Mouse (Mus musculus) adrenal gland, adult 2 months (tissue): Measurements from ENCODE around the gene Txnip. TPM values are rescaled to one million over a fixed set of nuclear protein-coding genes. Genes with fewer than 3 reads are reported as not detected.
A peak's percentile ranks its signal among the peaks of the same experiment; 100 is the strongest.
"Not testable (repeated sequence)": the region's sequence is repeated elsewhere in the genome, so short reads cannot be mapped to it uniquely, and the experiment has no call there.

Experiments used
- DNase-seq: peaks from one replicate; pipeline ENCODE4 v3.0.0; 2021
- long read RNA-seq: library from polyadenylated mRNA; stranded (forward); transcript quantifications from one replicate; pipeline ENCODE4 v2.0.0, GENCODE M21; 2021
- polyA plus RNA-seq: library from polyadenylated mRNA; depleted of rRNA; stranded (reverse); fragments of >200 nt; gene quantifications from 2 replicates; pipeline ENCODE4 v1.2.3, GENCODE M21; 2012; rRNA removed
- total RNA-seq, 2 experiments: library from RNA; stranded (reverse); gene quantifications; 2 replicates each; pipeline ENCODE4 v1.2.3; 2021

Txnip gene
- 100 to 1,000 TPM; 421 to 430 TPM for total RNA-seq
- 390 and 481 TPM in 2 replicates for polyA plus RNA-seq
- long read RNA-seq, transcript Txnip-202 (8 exons, 2,827 nt): major isoform, 17 of 52 reads
- long read RNA-seq, transcript Txnip-201 (8 exons, 2,795 nt): minor isoform, 16 of 52 reads
- long read RNA-seq, partial matches to known transcripts: 11 of 52 reads
- long read RNA-seq, other reads (novel, unspliced or antisense): 5 of 52 reads

DNA sequence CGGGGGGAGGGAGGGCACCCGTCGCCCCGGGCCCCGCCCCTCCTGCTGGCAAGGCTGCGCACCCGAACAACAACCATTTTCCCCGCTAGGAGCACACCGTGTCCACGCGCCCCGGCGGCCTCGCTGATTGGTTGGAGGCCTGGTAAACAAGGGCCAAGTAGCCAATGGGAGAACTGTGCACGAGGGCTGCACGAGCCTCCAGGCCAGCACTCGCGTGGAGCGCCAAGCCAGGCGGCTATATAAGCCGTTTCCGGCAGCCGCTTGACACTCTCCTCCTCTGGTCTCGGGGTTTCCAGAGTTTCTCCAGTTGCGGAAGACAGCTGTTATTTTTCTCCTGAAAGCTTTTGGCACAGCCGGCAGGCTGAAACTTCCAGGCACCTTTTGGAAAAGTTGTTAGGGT is at the start of gene Txnip:
Gene Txnip, plus strand, starts transcription at position 264 of the 400 bp plus-strand sequence.
- DNase-seq: peak; percentile 100

DNA sequence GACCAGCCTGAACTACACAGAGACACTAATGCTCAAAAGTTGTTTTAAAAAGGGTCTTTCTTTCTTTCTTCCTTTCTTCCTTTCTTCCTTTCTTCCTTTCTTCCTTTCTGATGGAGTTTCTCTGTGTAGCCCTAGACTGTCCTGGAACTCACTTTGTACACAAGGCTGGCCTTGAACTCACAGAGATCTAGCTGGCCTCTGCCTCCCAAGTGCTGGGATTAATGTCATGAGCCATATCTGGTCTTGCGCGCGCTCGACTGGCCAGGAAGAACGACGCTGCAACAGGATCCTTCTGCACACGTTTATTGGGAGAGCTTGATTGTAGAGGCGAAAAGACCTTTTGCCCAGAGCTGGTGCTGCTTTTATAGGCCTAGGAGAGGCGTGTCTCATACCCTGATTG is 49.8 kb upstream of the Txnip start:
- not testable (repeated sequence) for DNase-seq

DNA sequence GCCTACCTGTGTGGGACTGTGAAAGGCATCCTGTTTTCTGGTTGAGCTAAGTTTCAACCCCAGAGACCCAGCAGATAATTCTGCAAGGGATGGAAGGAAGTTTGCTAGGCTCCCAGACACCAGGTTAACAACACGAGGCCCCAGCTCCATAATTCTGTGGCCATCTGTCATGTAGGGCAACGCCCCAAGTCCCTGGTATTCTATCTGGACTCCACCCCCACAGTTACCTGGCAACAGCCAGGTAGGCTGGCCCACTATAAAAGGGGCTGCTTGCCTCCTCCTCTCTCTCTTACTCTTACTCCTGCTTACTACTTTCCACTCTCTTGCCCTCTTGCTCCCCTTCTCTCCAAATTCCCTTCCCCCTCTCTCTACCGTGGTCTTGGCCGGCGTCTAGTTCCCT is 37.6 kb upstream of the Txnip start:
- DNase-seq: no peak

- peak; percentile 24 for DNase-seq
These were observed 35.6 kb upstream of the Txnip start for GRCm38 (mm10) chr3:96522149-96522548.

DNA sequence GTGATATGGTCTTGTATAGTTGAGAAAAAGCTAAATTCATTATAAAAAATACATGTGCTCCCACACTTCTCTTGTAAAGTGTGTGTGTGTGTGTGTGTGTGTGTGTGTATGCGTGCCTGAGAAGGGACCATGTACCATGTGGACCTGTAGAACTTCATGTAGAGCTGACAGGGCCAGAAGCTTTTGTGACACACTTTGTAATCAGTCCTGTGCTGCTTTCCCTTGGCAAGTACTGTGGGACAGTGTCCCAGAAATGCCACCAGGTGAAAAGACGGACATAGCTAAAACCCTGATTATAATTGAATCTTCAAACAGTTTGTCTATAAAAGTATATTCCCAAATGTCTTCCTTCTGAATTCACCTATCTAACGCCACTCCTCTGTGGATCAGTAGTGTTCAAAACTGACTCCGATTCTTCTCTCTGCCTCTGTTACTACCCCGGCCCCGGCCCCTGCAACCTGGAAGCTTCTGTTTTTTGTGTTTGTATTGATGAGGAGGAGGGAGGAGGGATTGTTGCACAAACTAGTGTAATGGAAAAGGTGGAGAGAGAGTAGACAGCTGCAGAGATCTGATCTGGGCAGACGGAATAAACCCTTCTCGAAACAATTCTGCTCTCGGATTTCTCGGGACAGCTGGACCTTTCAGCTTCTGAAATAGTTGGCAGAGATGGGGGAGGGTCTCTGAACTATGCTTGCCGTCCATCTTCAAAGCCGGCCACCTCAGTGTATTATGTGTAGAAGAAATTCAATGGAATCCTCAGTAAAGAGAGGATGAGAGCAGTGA is 33.5 kb upstream of the Txnip start:
- DNase-seq: no peak

DNA sequence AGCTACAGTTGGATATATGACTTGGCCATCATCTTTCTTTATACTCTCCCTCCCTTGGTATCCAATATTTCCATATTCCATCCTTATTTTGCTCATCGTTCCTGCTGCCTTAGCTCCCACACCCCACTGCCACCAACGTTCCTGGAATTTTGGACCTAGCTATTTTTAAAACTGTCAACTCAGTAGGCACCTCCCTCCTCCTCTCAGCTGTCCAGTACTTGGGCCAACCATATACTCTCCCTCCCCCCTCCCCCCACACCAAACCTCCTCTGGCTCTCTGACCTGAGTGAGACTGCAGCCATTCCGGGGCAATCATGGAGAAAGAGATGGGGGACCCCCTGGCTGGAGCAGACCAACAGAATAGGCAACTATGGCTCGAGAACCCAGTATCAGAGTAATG is 32.8 kb upstream of the Txnip start, which contains the start of gene Hfe2:
Gene Hfe2, plus strand, starts transcription at position 259 of the 400 bp plus-strand sequence.
- no peak for DNase-seq

- no peak for DNase-seq
These were observed 31.6 kb upstream of the Txnip start for GRCm38 (mm10) chr3:96526013-96526762.

DNA sequence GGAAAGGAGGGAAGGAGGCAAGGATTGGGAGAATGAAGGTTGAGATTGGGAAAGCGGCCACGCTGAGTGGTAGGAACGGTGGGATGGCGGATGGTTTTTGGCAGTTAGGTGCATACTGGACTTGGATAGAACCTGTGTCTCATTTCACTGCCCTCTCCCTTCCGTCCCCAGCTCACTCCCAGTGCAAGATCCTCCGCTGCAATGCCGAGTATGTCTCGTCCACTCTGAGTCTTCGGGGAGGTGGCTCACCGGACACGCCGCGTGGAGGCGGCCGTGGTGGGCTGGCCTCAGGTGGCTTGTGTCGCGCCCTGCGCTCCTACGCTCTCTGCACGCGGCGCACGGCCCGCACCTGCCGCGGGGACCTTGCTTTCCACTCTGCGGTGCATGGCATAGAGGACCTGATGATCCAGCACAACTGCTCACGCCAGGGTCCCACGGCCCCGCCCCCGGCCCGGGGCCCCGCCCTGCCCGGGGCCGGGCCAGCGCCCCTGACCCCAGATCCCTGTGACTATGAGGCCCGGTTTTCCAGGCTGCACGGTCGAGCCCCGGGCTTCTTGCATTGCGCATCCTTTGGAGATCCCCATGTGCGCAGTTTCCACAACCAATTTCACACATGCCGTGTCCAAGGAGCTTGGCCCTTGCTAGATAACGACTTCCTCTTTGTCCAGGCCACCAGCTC is 30.8 kb upstream of the Txnip start:
- no peak for DNase-seq

- DNase-seq: no peak
These were observed 29.3 kb upstream of the Txnip start for GRCm38 (mm10) chr3:96528506-96528905.

GRCm38 (mm10) chr3:96532050-96532449 is 25.7 kb upstream of the Txnip start:
- DNase-seq: no peak

DNA sequence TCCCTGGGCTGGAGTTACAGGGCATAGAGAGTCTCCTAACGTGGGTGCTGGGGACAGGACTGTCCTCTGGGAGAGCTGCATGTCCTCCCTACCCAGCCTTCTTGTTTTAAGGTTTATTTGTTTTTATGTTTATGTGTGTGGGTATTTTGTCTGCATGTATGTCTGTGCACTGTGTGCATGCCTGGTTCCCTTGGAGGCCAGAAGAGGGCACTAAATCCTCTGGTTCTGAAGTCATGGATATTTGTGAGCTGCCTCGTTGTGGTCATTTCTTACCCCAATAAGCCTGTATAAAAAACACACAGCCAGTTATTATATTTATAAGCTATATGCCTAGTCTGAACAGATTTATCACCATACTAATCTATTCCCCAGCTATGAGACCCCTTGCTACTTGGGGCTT is 23.5 kb upstream of the Txnip start:
- no peak for DNase-seq

GRCm38 (mm10) chr3:96539316-96539715 is 18.4 kb upstream of the Txnip start:
- no peak for DNase-seq

- no peak for DNase-seq
These were observed 17.0 kb upstream of the Txnip start for GRCm38 (mm10) chr3:96540740-96541139.

GRCm38 (mm10) chr3:96541328-96542078 is 16.3 kb upstream of the Txnip start:
- no peak for DNase-seq

DNA sequence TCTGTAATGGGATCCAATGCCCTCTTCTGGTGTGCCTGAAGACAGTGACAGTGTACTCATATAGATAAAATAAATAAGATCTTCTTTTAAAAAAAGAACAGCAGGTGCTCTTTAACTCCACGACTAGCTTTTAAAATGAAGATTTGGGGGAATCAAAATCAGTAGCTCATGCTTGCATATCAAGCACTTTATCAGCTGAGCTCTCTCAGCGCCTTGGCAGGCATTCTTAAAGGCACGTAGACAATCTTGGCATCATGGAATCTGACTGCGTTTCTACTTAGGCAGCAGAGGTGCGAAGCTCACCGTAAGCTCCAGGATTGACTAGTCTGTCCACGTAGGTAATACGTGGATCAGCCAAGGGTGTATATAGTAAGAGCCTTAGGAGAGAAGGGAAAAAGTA is 15.2 kb upstream of the Txnip start:
- no peak for DNase-seq

DNA sequence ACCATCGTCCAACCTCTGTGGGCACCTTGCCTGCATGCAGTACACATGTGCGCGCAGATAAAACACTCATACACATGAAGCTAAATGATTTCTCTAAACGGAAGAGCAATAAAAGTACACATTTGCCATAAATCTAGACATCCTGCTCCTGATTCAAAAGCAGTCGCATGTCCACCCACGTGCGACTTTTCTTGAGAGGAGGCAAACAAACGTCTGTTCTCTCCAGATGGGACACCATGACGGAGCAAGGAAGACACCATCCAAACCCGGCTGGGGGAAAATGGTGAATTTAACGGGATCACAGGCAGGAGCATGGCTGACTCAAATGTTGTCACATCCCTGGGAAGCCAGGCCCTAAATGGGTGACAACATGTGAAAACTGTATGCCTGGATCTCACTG is 14.4 kb upstream of the Txnip start:
- no peak for DNase-seq

DNA sequence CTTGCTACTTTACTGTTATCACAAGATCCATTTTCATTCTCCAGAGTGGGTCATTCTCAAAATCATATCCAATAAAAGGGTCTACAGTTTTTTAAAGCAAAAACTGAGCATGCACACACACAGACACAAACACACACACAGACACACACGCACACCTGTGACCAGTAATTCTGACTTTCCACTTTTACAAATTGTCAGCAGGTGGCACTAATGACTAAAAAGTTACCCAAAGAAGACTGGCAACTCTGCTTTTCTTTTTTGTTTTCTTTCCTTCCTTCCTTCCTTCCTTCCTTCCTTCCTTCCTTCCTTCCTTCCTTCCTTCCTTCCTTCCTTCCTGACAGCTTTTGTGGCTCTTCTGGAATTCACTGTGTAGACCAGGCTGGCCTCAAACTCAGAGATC is 12.2 kb upstream of the Txnip start:
- DNase-seq: no peak

DNA sequence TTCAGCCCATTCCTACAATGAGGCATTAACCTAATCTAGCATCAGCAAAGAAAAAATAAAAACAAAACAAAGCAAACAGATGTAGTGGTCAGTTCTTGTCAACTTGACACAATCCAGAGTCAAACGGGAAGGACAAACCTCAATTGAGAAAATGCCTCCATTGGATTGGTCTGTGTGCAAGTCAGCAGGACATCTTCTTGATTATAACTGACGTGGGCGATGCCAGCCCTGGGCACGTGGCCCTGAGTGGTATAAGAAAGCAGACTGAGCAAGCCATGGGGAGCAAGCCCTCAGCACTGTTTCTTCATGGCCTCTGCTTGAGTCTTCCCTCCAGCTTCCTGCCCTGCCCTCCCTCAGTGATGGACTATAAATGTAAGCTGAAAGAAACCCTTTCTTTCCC is 10.9 kb upstream of the Txnip start:
- no peak for DNase-seq

- peak; percentile 74 for DNase-seq
These were observed 10.3 kb upstream of the Txnip start for GRCm38 (mm10) chr3:96547389-96547960.

DNA sequence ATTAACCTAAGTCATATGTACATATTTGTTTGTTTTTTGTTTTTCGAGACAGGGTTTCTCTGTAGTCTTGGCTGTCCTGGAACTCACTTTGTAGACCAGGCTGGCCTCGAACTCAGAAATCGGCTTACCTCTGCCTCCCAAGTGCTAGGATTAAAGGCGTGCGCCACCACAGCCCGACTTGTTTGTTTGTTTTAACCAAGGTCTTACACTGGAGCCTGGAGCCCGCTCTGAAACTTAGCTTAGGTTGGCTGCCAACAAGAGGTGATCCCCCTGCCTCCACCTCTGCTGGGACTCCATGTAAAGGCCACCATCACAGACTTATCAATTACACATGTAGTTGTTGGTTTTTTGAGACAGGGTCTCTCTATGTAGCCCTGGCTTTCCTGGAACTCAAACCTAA is 8.9 kb upstream of the Txnip start:
- DNase-seq: no peak

DNA sequence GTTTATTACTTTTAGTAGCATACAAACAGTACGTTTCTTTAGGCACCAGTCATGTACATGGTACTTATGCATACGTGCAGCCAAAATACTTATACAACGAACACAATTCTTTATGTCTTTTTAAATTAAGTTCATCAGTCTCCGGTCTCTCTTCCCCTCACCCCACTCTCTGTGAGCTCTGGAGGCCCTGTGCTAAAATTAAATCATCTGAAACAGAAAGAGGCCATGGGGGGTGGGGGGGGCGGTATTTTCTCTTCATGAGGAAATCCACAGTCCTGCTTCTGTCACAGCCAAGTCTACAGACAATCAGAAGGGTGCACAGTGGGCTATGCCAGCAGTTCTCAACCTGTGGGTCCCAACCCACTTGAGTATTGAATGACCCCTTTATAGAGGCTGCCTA is 8.4 kb upstream of the Txnip start:
- DNase-seq: no peak
